9 mouse cellular contexts compared by ENCODE assay signal in genomic region chr11:116061641-116062415, GRCm38 (mm10).
DNase-seq lines count a peak whose midpoint lies in the region.
"Had no signal": no experiment of that assay in that cellular context is flagged by ENCODE, and none has a peak within 500 bp of the region (broad histone marks: within the 10 kb centered on the region; RNA-seq: fewer than 3 reads in every experiment).

No protein-coding gene starts in this region.

- DNase-seq in frontal cortex, postnatal 36 days (ENCODE audit: low spot score in 2 of 2) = peak; percentile 61 to 67
- no peak for DNase-seq in frontal cortex, postnatal 25 days (ENCODE audit: low spot score in 2 of 2)
- peak; percentile 81 for DNase-seq in right cerebral cortex, adult 18-20 months
- DNase-seq in right cerebral cortex, postnatal 4 days = no peak
- peak; percentile 92 for DNase-seq in cerebellum, adult 9-10 months
- peak; percentile 74 for DNase-seq in telencephalon, adult 2 months (ENCODE audit: low read depth, low spot score)
- no peak for DNase-seq in embryo, embryonic 10.5 days (ENCODE audit: low spot score)
- DNase-seq: adrenal gland, adult 2 months; thymus, postnatal 4 days had no signal

Comparison
In these comparisons a context has a peak if more than half of its experiments do, and no peak if none do; other contexts are left out.
1. DNase-seq: peak in frontal cortex, postnatal 36 days (2 of 2), right cerebral cortex, adult 18-20 months (single experiment), cerebellum, adult 9-10 months (single experiment) and telencephalon, adult 2 months (single experiment); none in frontal cortex, postnatal 25 days (0 of 2), right cerebral cortex, postnatal 4 days (single experiment) and embryo, embryonic 10.5 days (single experiment).